Mouse (Mus musculus): ENCODE measurements at regions not wholly inside any gene's neighbourhood (a gene's known extent, or its start where the extent isn't known, plus 50 kb on each side); places are given as distances from the start of the nearest gene placed in this dataset.

GRCm38 (mm10) chr7:71530922-71531321 is 179.6 kb upstream of the Gm10295 start:
- TF ChIP-seq SMC3 (IDR thresholded peaks at IDR 0.05; ENCODE audit: low read depth, low read length): no peak
- TF ChIP-seq BHLHE40 (IDR thresholded peaks at IDR 0.05; ENCODE audit: low read depth, low read length): no peak
- TF ChIP-seq CHD2 (IDR thresholded peaks at IDR 0.05; ENCODE audit: low read length): no peak
- no peak for TF ChIP-seq NRF1 (IDR thresholded peaks at IDR 0.05; ENCODE audit: low read depth, low read length)
- no peak for TF ChIP-seq USF2 (conservative IDR thresholded peaks at IDR 0.05; ENCODE audit: low read depth, low read length)
- no peak for TF ChIP-seq MEF2A (IDR thresholded peaks at IDR 0.05; ENCODE audit: borderline replicate concordance, low read depth, low read length)
- no peak for TF ChIP-seq MAZ (IDR thresholded peaks at IDR 0.05; ENCODE audit: low read depth, low read length)
- no peak for TF ChIP-seq CHD1 (IDR thresholded peaks at IDR 0.05; ENCODE audit: low read depth, low read length)
- no peak for TF ChIP-seq NELFE (IDR thresholded peaks at IDR 0.05; ENCODE audit: low read depth, low read length)
- no peak for TF ChIP-seq UBTF (IDR thresholded peaks at IDR 0.05; ENCODE audit: low read depth, low read length)
- TF ChIP-seq ETS1 (conservative IDR thresholded peaks at IDR 0.05; ENCODE audit: low read depth, low read length): no peak
- TF ChIP-seq HCFC1 (IDR thresholded peaks at IDR 0.05; ENCODE audit: low read depth, low read length): no peak
- no peak for TF ChIP-seq POLR2AphosphoS2 (IDR thresholded peaks at IDR 0.05; ENCODE audit: low read depth, low read length)
- no peak for TF ChIP-seq JUN (IDR thresholded peaks at IDR 0.05; ENCODE audit: insufficient read depth, low read depth, low read length)
- TF ChIP-seq ZMIZ1 (IDR thresholded peaks at IDR 0.05; ENCODE audit: low read depth, low read length): no peak
- TF ChIP-seq MAFK (IDR thresholded peaks at IDR 0.05; ENCODE audit: insufficient replicate concordance, low read length): no peak
- no peak for TF ChIP-seq ZNF384 (IDR thresholded peaks at IDR 0.05; ENCODE audit: low read depth, low read length)
- TF ChIP-seq CTCF (conservative IDR thresholded peaks at IDR 0.05 in 1 of 2, IDR thresholded peaks at IDR 0.05 in 1 of 2; ENCODE audit: low read depth in 2 of 2, low read length in 2 of 2): no peak
- TF ChIP-seq TCF12 (IDR thresholded peaks at IDR 0.05; ENCODE audit: low read depth, low read length): no peak
- no peak overlapping the region for H3K4me3 ChIP-seq (replicated peaks in 1 of 3; ENCODE audit: low read depth in 2 of 3, low read length in 2 of 3, poor library complexity in 1 of 3)
- no peak overlapping the region for H3K27ac ChIP-seq (ENCODE audit: insufficient read depth, low read depth)
- H3K79me2 ChIP-seq (replicated peaks; ENCODE audit: control insufficient read depth, extremely low read depth, insufficient read depth, poor library complexity, severe bottlenecking): no peaks in the 10 kb centered on the region
- no peak overlapping the region for H3K9ac ChIP-seq (ENCODE audit: insufficient read depth, low read depth)
- DNase-seq (ENCODE audit: extremely low read depth): no peak
- H3K36me3 ChIP-seq (replicated peaks in 1 of 2; ENCODE audit: control insufficient read depth in 1 of 2, insufficient read depth in 1 of 2, low read length in 1 of 2): no peaks in the 10 kb centered on the region
- peaks cover 35% of the 10 kb centered on the region for H3K9me3 ChIP-seq (replicated peaks; ENCODE audit: low read length)
- H3K27me3 ChIP-seq (replicated peaks): no peaks in the 10 kb centered on the region
- no peaks in the 10 kb centered on the region for H3K4me1 ChIP-seq (ENCODE audit: control insufficient read depth in 1 of 2, insufficient read depth in 2 of 2)
- in situ Hi-C loops (cut with MboI; ENCODE audit: low pct_ligation_motif_present, low pct_unique_long_range_greater_than_20kb, low sequenced_read_pairs) (no loop called here), dilution Hi-C loops (cut with MboI; ENCODE audit: extremely low pct_ligation_motif_present, extremely low pct_unique_long_range_greater_than_20kb, low sequenced_read_pairs) (no loop called here)
- H3K4me2 ChIP-seq (ENCODE audit: insufficient read depth, low read depth, poor library complexity, severe bottlenecking): no peak overlapping the region

GRCm38 (mm10) chr7:71526152-71526551 is 174.9 kb upstream of the Gm10295 start:
- TF ChIP-seq SIN3A (IDR thresholded peaks at IDR 0.05; ENCODE audit: low read length) (no peak), POLR2AphosphoS2 (IDR thresholded peaks at IDR 0.05; ENCODE audit: low read depth, low read length) (no peak), ZC3H11A (IDR thresholded peaks at IDR 0.05; ENCODE audit: low read depth, low read length) (no peak), USF1 (IDR thresholded peaks at IDR 0.05; ENCODE audit: low read depth, low read length) (no peak)
- H3K36me3 ChIP-seq (replicated peaks in 1 of 2; ENCODE audit: control insufficient read depth in 1 of 2, insufficient read depth in 1 of 2, low read length in 1 of 2): no peaks in the 10 kb centered on the region
- no peak overlapping the region for H3K4me3 ChIP-seq (replicated peaks in 1 of 3; ENCODE audit: low read depth in 2 of 3, low read length in 2 of 3, poor library complexity in 1 of 3)
- H3K27me3 ChIP-seq (replicated peaks): no peaks in the 10 kb centered on the region
- H3K4me2 ChIP-seq (ENCODE audit: insufficient read depth, low read depth, poor library complexity, severe bottlenecking): no peak overlapping the region
- H3K27ac ChIP-seq (ENCODE audit: insufficient read depth, low read depth): no peak overlapping the region
- in situ Hi-C loops (cut with MboI; ENCODE audit: low pct_ligation_motif_present, low pct_unique_long_range_greater_than_20kb, low sequenced_read_pairs) (no loop called here), dilution Hi-C loops (cut with MboI; ENCODE audit: extremely low pct_ligation_motif_present, extremely low pct_unique_long_range_greater_than_20kb, low sequenced_read_pairs) (no loop called here)
- H3K4me1 ChIP-seq (ENCODE audit: control insufficient read depth in 1 of 2, insufficient read depth in 2 of 2): no peaks in the 10 kb centered on the region
- no peaks in the 10 kb centered on the region for H3K79me2 ChIP-seq (replicated peaks; ENCODE audit: control insufficient read depth, extremely low read depth, insufficient read depth, poor library complexity, severe bottlenecking)
- H3K9ac ChIP-seq (ENCODE audit: insufficient read depth, low read depth): no peak overlapping the region
- H3K9me3 ChIP-seq (replicated peaks; ENCODE audit: low read length): peaks cover 20% of the 10 kb centered on the region
- no peak for DNase-seq (ENCODE audit: extremely low read depth)

Data from CH12.LX (cell line).